Mouse (Mus musculus) lung, postnatal 0 days (tissue): Measurements from ENCODE around the gene Babam2.

Experiments used
- CTCF ChIP-seq: IDR thresholded peaks from 2 replicates; pipeline ENCODE4 v1.5.1; 2016; ENCODE audit warnings: antibody characterized with exemption, mild to moderate bottlenecking
- EP300 ChIP-seq: IDR thresholded peaks from 2 replicates; pipeline ENCODE4 v1.6.1; 2016; ENCODE audit warnings: antibody characterized with exemption, mild to moderate bottlenecking, control low read depth

DNA sequence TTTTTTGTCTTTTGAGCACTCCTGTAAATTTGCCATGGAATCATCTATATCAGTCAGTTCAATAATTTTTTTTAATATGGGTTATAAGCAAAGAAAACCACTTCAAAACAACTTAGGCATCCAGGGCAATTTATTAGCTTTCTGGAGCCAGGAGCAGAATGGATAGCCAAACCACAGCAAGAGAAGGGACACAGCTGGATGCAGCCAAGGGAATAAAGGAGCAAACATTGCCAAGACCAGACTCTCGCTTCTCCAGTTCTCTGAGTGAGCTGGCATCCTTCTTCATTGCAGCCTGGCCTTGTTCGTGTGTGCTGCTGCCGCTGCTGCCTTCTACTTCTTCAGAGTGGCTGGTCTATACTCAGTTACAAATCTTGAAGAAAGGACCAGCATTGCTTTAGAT is 190.9 kb downstream of the Babam2 start:
- TF ChIP-seq CTCF, result no peak
- no peak for TF ChIP-seq EP300
